Mouse (Mus musculus): Measurements from ENCODE around the gene Kctd5.

Kctd5 gene

DNA sequence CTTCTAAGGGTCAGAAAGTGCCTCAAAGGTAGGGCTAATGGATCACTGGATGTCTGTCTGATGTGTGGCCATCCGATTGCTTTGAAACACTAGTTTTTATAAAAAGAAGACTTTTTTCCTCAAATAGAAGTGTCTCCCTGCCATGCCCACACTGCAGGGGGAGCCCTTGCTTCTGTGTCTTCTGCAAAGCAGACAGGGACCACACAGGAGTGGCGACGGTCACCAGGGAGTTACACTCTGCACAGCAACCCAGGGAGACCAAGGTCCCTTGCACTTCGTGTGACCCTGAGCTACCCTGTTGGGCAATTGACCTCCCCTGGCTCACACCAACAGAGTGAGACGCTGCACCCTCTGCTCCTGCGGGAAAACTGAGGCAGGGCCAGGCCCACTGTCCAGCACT is 36.3 kb downstream of the Kctd5 start:
- DNase-seq, result no peak

DNA sequence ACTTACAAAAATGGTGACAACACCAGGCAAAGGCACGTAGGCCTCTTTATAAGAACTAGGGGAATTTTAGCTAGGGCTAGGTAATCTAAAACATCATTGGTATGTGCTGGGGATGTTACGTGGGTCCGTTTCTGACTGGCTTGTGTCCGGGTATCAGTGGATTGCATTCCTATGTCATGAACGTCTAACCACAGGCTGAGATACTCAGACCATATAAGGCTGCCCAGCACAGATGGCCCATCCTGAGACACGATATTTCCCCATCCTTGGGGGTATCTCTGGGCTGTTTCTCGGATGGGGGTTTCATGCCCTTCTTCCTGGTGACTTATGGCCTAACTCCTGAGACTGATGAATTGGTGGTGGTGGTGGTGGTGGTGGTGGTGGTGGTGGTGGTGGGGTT is 38.2 kb downstream of the Kctd5 start:
- DNase-seq, result no peak

DNA sequence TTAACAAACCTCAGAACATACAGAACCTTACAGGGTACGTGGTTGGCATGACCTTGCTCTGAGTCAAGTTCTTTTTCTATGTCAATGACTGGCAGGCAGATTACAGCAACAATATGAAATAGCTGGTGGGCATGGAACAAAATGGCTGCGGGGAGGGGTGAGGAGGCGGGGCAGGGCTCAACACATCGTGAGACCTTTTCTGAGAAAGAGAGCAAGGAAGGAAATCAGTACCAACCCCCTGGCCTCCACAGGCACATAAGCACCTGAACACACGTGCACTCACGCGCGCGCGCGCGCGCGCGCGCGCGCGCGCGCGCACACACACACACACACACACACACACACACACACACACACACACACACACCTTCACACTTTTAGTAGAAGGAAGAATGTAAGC is 42.7 kb downstream of the Kctd5 start:
- DNase-seq, result no peak

DNA sequence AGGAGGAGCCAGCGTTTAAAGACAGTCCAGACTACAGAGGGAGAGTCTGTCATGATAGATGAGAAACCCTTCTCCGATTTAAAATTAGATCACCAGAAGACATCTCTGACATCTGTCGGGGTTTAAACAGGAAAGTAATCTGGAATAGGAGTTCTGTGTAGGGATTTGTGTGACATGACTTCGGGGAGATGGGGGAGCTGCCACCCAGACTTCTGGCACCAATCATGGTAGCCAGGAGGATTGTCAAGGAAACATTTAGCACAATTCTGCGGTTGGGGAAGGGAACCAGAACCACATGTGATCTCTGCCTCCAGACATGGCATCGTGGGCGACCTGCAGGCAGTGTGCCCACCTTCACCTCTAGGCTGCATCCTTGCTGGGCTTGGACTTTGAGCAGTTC is 43.8 kb downstream of the Kctd5 start:
- DNase-seq, result no peak

DNA sequence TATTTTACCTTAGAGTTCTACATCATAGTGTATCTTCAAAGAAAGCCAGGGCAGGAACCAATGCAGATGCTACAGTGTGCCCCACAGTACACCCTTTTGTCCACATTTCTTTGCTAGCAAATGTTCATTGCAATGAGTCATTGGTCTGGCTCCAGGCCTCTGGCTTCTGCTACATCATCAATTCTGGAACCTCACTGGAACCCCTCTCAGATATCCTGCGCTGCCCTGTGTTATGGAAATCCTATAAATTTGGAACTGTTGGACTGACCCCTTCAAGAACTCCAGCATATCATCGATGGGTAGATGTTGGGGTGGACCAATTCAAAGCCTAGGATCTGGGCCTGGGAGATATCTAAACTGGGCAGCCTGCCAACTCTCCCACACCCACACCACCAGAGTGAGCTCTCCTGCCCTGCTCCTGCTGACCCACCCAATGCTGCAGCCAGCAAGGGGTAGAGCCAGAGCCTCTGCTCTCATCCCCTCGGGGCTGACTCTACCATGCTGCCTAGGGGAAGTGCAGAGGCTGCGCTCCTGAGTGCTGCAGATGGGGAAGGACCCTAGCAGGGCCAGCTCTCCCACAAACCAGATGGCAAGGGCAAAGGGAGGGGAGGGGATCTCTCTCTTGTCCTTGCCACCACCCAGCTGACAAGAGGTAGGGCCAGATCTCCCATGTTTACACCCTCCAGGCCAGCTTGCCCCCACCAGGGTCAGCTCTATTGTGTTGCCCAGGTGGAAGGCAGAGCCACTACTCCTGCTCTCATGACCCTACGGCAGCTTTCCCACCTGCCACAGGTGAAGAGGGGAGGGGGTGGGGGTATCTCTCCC is 51.7 kb downstream of the Kctd5 start:
- DNase-seq, result peak in 1 of 2 experiments; percentile 22

DNA sequence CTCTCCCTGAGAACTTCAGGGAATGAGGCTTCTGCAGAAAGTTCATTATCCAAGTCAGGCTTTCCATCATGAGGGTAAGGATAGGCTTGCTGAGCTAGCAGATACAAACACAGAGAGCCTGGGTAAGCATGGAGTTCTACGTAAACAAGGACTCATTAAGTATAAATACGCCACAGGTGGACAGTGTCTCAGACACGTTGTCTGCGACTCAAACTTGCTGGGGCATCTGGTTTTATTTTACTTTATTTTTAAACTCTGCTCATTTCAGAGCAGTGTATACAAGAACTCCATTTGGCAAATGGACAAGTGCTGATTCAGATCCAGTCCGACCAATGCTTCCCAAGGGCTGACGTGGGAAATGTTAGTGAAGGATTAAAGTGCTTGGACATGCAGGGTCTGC is 52.6 kb downstream of the Kctd5 start:
- DNase-seq, result no peak

DNA sequence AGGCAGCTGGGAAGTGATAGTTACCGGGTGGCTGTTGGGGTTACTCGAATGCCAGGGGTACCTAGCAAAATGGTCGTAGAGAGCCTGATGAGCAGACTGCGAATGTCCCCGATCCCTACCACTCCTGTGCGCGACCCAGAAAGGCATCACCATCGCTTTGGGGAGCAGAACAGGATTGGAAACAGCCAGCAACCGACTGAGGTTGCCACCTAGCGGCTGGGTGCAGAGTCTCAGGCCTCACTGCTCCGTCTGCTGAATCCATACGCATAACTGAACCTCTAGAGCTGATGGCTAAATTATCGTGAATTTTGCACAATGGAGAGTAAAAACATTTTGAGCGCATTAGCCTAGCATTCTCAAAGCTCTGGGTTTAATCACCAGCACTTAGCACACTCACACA is 57.6 kb downstream of the Kctd5 start:
- peak; percentile 44 to 58 for DNase-seq

DNA sequence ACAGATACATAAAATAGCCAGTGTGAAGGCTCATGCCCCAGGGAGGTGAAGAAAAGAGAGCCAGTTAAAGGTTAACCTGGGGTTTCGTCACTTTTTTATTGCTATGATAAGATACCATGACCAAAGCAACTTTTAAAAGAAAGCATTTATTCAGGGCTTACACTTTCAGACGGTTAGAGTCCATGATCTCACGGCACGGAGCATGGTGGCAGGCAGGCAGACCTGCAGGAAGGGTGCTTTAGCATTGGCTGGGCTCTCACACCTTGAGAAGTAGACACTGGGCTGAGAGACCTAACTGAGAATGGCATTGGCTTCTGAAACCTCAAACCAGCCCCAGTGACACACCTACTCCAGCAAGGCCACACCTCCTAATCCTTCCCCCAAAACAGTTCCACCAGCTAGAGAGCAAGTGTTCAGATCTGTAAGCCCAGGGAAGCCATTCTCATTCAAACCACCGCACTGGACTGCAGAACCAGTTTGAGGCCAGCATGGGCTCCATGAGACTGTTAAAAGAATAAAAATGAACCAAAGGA is 58.8 kb downstream of the Kctd5 start:
- DNase-seq, result no peak

DNA sequence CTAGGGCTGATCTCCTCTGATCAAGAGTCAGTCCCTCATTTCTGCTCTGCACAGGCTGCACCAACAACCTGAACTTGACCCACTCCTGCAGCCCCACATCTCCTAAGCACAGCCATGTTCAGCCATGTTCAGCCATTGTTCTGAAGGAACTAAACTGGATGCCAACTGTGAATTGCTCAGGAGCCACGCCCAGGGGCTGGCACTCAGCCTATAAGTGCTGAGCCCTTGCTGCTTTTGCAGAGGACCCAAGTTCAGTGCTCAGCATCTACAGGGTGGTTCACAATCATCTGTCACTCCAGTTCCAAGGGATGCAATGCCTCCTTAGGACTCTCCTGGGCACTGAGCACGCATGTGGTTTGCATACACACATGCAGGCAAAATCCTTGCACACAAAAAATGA is 60.4 kb downstream of the Kctd5 start:
- DNase-seq, result no peak

DNA sequence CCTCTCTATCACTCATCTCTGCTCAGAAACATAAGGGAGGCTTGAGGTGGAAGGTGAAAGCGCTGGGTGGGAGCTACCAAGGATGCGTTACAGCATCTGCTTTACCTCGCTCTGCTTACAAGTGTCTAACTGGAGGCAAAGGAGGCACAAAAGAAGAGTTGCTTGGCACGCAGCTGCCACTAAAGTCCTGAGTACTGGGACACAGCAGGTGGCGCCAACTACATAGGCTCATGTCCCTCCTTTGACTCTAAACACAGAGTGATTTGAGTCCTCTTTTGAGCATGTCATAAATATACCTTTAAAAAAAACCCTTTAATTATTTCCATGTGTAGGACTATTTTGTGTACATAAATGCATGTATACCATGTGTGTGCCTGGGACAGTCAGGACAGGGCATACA is 63.7 kb downstream of the Kctd5 start:
- peak in 1 of 2 experiments; percentile 21 for DNase-seq

DNA sequence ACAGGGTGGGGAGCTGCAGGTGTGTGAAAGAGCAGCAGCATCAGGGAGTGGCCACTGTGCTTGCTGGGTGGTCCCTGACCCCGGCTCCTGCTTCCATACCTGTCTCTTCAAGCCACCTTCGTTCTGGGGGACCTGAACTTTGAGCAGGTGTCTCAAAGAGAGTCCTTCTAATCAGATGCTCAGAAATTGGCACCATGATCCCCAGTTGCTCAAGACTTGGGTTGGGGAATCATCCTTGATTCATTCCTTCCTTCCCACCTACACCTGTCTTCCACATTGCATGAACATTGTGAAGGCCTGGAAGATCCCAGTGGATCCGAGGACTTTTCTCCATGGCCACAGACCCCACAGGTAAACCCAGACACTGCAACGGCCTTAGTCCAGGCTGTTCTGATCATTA is 65.2 kb downstream of the Kctd5 start:
- DNase-seq, result no peak

DNA sequence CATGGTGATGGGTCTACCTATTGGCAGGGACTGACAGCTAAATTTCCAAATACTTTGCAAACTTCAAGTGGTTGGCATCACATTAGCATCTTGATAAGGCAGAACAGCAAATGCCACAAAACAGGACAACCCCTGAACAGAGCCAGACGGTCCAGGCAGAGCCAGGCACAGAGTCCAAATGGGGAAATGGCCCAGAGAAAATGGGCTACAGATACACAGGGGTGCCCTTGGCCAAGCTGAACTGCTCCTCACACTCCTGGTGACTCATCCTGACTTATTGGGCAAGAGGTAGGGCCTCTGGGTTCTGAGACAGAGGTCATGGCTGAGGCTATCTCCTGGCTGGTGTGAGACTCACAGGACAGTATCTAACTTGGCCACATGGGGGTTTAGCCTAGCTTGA is 65.9 kb downstream of the Kctd5 start:
- DNase-seq, result no peak

DNA sequence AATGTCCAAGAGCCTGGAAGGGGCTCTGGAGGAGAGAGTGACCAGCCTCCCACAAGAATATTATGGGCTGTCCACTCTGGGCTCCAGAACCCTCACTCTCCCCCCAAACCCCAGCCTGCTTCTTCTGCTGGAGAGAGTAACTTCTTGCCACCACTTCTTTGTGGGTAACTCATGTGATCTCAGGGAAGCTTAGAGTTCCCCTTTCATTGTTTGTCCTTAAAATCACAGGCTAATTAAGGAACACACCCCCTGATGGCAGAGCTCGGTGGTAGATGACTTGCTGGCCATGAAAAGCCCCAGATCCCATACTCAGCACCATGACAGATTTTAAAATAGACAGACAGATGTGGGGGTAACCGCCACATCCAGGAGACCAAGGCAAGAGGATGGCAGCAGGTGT is 66.4 kb downstream of the Kctd5 start:
- DNase-seq, result no peak

DNA sequence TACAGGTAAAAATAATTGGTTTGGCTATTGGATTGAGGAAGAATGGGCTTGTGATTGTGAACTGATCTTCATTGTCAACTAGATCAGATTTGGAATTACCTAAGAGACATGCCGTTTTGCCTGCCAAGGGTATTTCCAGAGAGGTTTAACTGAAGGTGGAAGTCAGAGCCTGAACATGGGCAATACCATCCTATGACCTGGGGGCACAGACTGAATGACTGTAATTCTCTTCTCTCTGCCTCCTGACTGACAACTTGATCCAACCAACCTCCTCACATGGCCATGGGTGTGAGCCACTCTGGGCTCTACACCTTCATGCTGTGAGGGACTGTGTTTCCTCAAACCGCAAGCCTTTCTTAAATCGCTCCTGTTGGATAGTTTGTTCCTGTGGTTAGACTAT is 68.2 kb downstream of the Kctd5 start:
- DNase-seq, result no peak

DNA sequence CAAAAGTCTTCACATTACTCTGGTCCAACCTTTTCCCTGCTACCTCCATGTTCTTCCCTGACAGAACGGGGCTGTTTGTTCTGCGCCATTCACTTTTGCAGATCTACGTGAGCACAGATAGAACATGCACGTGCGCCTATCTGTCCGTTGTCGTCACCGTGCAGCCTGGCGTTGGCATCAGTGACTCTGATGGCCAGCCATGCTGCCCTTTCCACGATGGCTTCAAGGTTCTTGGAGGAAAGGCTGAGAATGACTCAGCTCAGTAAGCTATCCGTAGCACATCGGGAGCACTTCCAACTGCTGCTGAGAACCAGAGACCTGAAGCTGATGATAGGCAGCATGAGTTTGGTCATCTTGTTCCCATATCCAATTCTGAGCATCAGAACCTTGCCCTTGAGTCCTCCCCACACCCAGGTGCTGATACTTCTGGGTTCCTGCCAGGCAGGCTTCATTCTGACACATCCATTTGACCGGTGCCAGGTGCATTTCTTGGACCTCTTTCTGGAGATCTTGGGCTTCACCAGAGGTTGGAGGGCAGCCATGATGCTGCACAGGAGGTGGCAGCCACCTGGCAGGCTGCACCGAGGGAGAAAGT is 69.1 kb downstream of the Kctd5 start:
- DNase-seq, result no peak

DNA sequence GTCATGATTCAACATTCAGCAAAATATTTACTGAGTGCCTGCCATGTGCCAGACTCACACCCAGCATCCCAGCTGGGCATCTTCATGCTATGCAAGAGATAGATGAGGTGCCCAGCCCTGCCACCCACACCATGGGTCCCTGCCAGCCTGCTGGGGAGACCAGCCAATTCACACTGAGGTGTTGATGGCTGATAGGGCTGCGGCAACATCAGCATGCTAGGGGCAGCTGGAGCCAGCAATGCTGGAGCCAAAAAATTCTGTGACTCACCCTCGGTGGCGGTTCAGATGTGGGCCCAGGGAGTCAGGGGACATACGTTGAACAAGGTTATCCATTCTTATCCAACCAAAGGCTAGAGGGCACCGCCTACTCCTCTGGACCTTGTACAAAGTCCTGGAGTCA is 72.9 kb downstream of the Kctd5 start:
- DNase-seq, result no peak

DNA sequence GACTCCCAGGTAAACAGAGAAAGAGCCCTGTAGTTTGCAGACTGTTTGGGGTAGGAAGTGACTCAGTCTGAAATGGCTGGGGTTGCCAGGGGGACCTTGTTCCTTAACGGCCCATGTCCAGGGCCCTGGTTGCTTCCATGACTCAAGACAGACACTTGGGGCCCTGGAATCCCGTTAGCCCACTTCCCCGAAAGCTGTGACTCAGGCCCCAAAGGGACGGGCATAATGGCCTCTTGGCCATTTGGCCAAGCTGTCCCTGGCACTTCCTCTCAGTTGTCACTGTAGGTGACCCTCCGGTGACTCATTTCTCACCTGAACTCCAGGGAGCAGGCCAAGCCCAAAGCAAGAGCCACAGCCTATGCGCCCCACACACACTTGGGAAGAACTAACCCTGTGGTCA is 74.9 kb downstream of the Kctd5 start:
- no peak for DNase-seq

DNA sequence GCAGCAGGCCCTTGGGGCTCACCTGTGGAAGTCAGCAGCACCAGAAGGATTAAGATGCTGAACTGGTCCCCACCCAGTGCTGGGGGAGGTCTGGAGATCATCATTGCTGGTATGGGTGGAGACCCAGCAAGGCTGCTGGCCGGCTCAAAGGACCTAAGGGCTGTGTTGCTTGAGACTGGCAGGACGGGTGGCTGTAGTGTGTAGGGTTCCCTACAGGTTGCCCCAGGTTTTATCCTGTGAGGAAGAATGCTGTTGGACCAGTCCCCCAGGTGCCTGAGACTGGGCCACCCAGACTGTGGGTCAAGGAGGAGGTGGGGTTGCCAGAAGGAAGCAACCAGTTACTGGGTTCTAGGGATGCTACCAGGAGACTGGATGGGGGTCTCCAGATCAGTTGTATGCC is 75.4 kb downstream of the Kctd5 start, which contains the start of gene Prss22:
Gene Prss22 (minus strand): TSS at position 200 of the 400 bp plus-strand sequence.
- no peak for DNase-seq
